Mouse (Mus musculus): ENCODE measurements at regions not wholly inside any gene's neighbourhood (a gene's known extent, or its start where the extent isn't known, plus 50 kb on each side); places are given as distances from the start of the nearest gene placed in this dataset.

GRCm38 (mm10) chrX:14696375-14696774, 485.4 kb downstream of the H2al1n start:
- no peaks in the 10 kb centered on the region for H3K36me3 ChIP-seq (ENCODE audit: control insufficient read depth, insufficient read depth, low read length)
- H3K27ac ChIP-seq (ENCODE audit: insufficient read depth, low read depth, low read length): no peak overlapping the region
- H3K4me3 ChIP-seq (ENCODE audit: low read depth, low read length): no peak overlapping the region
- TF ChIP-seq CTCF (IDR thresholded peaks at IDR 0.05; ENCODE audit: extremely low read depth, insufficient read length, insufficient replicate concordance, low read depth, low read length): no peak
- no peak for TF ChIP-seq POLR2A (IDR thresholded peaks at IDR 0.05; ENCODE audit: low read depth, low read length)
- no peaks in the 10 kb centered on the region for H3K4me1 ChIP-seq (ENCODE audit: control insufficient read depth, insufficient read depth, insufficient read length, low read length)
- no peaks in the 10 kb centered on the region for H3K27me3 ChIP-seq (ENCODE audit: control insufficient read depth, insufficient read depth, low read length)
- WGBS: 87% methylated on average over 2 of the region's 2 CpGs

- no peak overlapping the region for H3K4me3 ChIP-seq (ENCODE audit: low read depth, low read length)
Measured at GRCm38 (mm10) chrX:14738999-14739398, 528.1 kb downstream of the H2al1n start.

More at GRCm38 (mm10) chrX:14738999-14739398, 528.1 kb downstream of the H2al1n start:
- no peak for TF ChIP-seq POLR2A (IDR thresholded peaks at IDR 0.05; ENCODE audit: low read depth, low read length)
- no peak for TF ChIP-seq CTCF (IDR thresholded peaks at IDR 0.05; ENCODE audit: extremely low read depth, insufficient read length, insufficient replicate concordance, low read depth, low read length)
- no peaks in the 10 kb centered on the region for H3K27me3 ChIP-seq (ENCODE audit: control insufficient read depth, insufficient read depth, low read length)
- H3K36me3 ChIP-seq (ENCODE audit: control insufficient read depth, insufficient read depth, low read length): no peaks in the 10 kb centered on the region
- no peak overlapping the region for H3K27ac ChIP-seq (ENCODE audit: insufficient read depth, low read depth, low read length)
- no peaks in the 10 kb centered on the region for H3K4me1 ChIP-seq (ENCODE audit: control insufficient read depth, insufficient read depth, insufficient read length, low read length)
